Mouse (Mus musculus) CH12F3 (cell line): ENCODE measurements around the gene Gm20838.
"Not testable (repeated sequence)": the region's sequence is repeated elsewhere in the genome, so short reads cannot be mapped to it uniquely, and the experiment has no call there.

Experiments
- in situ Hi-C: fragments of 300-500 bp; cut with MboI; formaldehyde crosslinking; loops from 2 replicates; pipeline ENCODE4 v1.14.3; 2020; ENCODE audit warnings: low sequenced_read_pairs

The Gm20838 gene

DNA sequence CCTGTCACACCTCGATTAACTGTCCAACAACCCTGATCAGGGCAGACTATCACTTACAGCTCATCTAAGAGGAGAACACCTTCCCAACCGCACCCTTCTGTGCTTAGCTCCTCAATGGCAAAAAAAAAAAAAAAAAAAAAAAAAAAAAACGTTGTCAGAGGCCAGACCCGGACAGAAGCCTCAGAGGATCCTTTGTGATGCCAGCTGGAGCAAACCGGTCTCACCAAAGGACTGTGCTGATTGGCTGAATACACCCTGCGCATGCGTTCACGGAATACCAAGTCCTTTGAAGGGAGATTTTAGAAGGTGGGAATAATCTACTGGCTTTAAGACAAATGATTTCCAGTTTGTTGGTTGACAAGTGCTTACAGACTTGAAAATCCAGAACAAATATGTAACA, at the start of gene Gm20838:
Gene Gm20838, minus strand, starts transcription at position 101 of the 400 bp plus-strand sequence.
- in situ Hi-C loops: not testable (repeated sequence)
